In genomic region chr12:108857109-108857508, GRCm38 (mm10) we compare ENCODE assay signal across 26 mouse cellular contexts. TPM values are rescaled to one million over a fixed set of nuclear protein-coding genes. Genes with fewer than 3 reads are reported as not detected.
DNase-seq lines count a peak whose midpoint lies in the region; ATAC-seq and TF ChIP-seq lines count a peak whose summit lies in the region.
"Had no signal": no experiment of that assay in that cellular context is flagged by ENCODE, and none has a peak within 500 bp of the region (broad histone marks: within the 10 kb centered on the region; RNA-seq: fewer than 3 reads in every experiment).

No protein-coding gene starts in this region.

- no peak for DNase-seq in intestine, embryonic 14.5 days (ENCODE audit: low spot score)
- no peak for DNase-seq in liver
- DNase-seq: adrenal gland, adult 2 months; cerebellum, adult 8-10 months; cerebellum, postnatal 25 days; gastrocnemius, postnatal 36 days; heart, postnatal 36 days; thymus, adult 2 months; thymus, postnatal 36 days had no signal

- H3K27ac ChIP-seq in intestine, embryonic 14.5 days (ENCODE audit: low read depth), result peak overlapping the region; percentile 48
- no peak overlapping the region for H3K27ac ChIP-seq in intestine, postnatal 0 days (ENCODE audit: low read depth, low read length)
- H3K27ac ChIP-seq in liver, embryonic 16.5 days (ENCODE audit: low read length), result no peak overlapping the region
- H3K27ac ChIP-seq in intestine, embryonic 16.5 days (ENCODE audit: low read length), result peak overlapping the region; percentile 16; the same call in 1 of the 2 replicates
- peak overlapping the region; percentile 31; the same call in 1 of the 2 replicates for H3K27ac ChIP-seq in stomach, embryonic 16.5 days (ENCODE audit: low read length)
- no peak overlapping the region for H3K27ac ChIP-seq in forebrain, embryonic 15.5 days (replicated peaks)
- H3K27ac ChIP-seq in hindbrain, embryonic 16.5 days (ENCODE audit: low read depth, low read length), result no peak overlapping the region
- H3K27ac ChIP-seq: embryonic facial prominence, embryonic 12.5 days; forebrain, embryonic 10.5 days; layer of hippocampus, adult 2 months; limb, embryonic 13.5 days; midbrain, embryonic 12.5 days had no signal

- no peaks in the 10 kb centered on the region for H3K9me3 ChIP-seq in intestine, embryonic 14.5 days (ENCODE audit: control insufficient read depth, low read length)
- no peaks in the 10 kb centered on the region for H3K9me3 ChIP-seq in intestine, postnatal 0 days (ENCODE audit: control insufficient read depth)
- no peaks in the 10 kb centered on the region for H3K9me3 ChIP-seq in liver, embryonic 16.5 days (replicated peaks; ENCODE audit: control insufficient read depth, low read length)
- no peaks in the 10 kb centered on the region for H3K9me3 ChIP-seq in intestine, embryonic 16.5 days (ENCODE audit: control insufficient read depth, low read length)
- H3K9me3 ChIP-seq in stomach, embryonic 16.5 days (replicated peaks; ENCODE audit: control insufficient read depth, low read length), result no peaks in the 10 kb centered on the region
- H3K9me3 ChIP-seq in forebrain, embryonic 15.5 days, result no peaks in the 10 kb centered on the region
- no peaks in the 10 kb centered on the region for H3K9me3 ChIP-seq in hindbrain, embryonic 16.5 days (ENCODE audit: control insufficient read depth, low read length)
- H3K9me3 ChIP-seq: embryonic facial prominence, embryonic 12.5 days; forebrain, embryonic 10.5 days; hindbrain, embryonic 12.5 days; limb, embryonic 13.5 days; midbrain, embryonic 12.5 days had no signal

- no peak overlapping the region for H3K4me3 ChIP-seq in intestine, embryonic 14.5 days (ENCODE audit: low read depth, low read length)
- no peak overlapping the region for H3K4me3 ChIP-seq in intestine, postnatal 0 days (ENCODE audit: low read depth, low read length)
- H3K4me3 ChIP-seq in liver, embryonic 16.5 days (ENCODE audit: low read depth, low read length), result no peak overlapping the region
- H3K4me3 ChIP-seq in intestine, embryonic 16.5 days (ENCODE audit: low read length), result no peak overlapping the region
- H3K4me3 ChIP-seq in stomach, embryonic 16.5 days (replicated peaks; ENCODE audit: low read length), result no peak overlapping the region
- no peak overlapping the region for H3K4me3 ChIP-seq in forebrain, embryonic 15.5 days
- H3K4me3 ChIP-seq in hindbrain, embryonic 16.5 days (ENCODE audit: low read length), result no peak overlapping the region
- H3K4me3 ChIP-seq: embryonic facial prominence, embryonic 12.5 days; forebrain, embryonic 10.5 days; gastrocnemius, adult 2 months; hindbrain, embryonic 12.5 days; layer of hippocampus, adult 2 months; limb, embryonic 13.5 days; midbrain, embryonic 12.5 days had no signal

- H3K4me1 ChIP-seq in intestine, embryonic 14.5 days (replicated peaks; ENCODE audit: control insufficient read depth, insufficient read depth, low read length), result no peaks in the 10 kb centered on the region
- H3K4me1 ChIP-seq in intestine, postnatal 0 days (replicated peaks; ENCODE audit: control insufficient read depth, insufficient read depth, low read length), result no peaks in the 10 kb centered on the region
- H3K4me1 ChIP-seq in liver, embryonic 16.5 days (ENCODE audit: control insufficient read depth, low read depth, low read length), result no peaks in the 10 kb centered on the region; the same call in 1 of the 2 replicates
- H3K4me1 ChIP-seq in intestine, embryonic 16.5 days (ENCODE audit: control insufficient read depth, insufficient read depth, low read length), result 0 out of 2 replicates have a peak, but pooled peaks cover 3% of the 10 kb centered on the region
- peaks cover 10% of the 10 kb centered on the region; the same call in 1 of the 2 replicates for H3K4me1 ChIP-seq in stomach, embryonic 16.5 days (ENCODE audit: control insufficient read depth, insufficient read depth, low read length)
- no peaks in the 10 kb centered on the region for H3K4me1 ChIP-seq in forebrain, embryonic 15.5 days
- H3K4me1 ChIP-seq in hindbrain, embryonic 16.5 days (ENCODE audit: control insufficient read depth, insufficient read depth, low read depth, low read length), result no peaks in the 10 kb centered on the region
- H3K4me1 ChIP-seq: forebrain, embryonic 10.5 days; hindbrain, embryonic 12.5 days; limb, embryonic 13.5 days; midbrain, embryonic 12.5 days had no signal

- no peak overlapping the region for H3K9ac ChIP-seq in intestine, embryonic 14.5 days (ENCODE audit: low read length)
- no peak overlapping the region for H3K9ac ChIP-seq in intestine, postnatal 0 days (ENCODE audit: low read depth, low read length)
- no peak overlapping the region for H3K9ac ChIP-seq in liver, embryonic 16.5 days (ENCODE audit: low read depth, low read length)
- H3K9ac ChIP-seq in intestine, embryonic 16.5 days (ENCODE audit: low read depth, low read length), result no peak overlapping the region
- H3K9ac ChIP-seq in stomach, embryonic 16.5 days (ENCODE audit: low read length), result no peak overlapping the region
- H3K9ac ChIP-seq in forebrain, embryonic 15.5 days (replicated peaks), result no peak overlapping the region
- no peak overlapping the region for H3K9ac ChIP-seq in hindbrain, embryonic 16.5 days (ENCODE audit: low read depth, low read length)
- H3K9ac ChIP-seq: embryonic facial prominence, embryonic 12.5 days; hindbrain, embryonic 12.5 days; midbrain, embryonic 12.5 days had no signal

- no peaks in the 10 kb centered on the region for H3K27me3 ChIP-seq in intestine, embryonic 14.5 days (replicated peaks; ENCODE audit: control insufficient read depth, insufficient read depth, low read length)
- no peaks in the 10 kb centered on the region for H3K27me3 ChIP-seq in intestine, postnatal 0 days (replicated peaks; ENCODE audit: control insufficient read depth, insufficient read depth, low read length)
- H3K27me3 ChIP-seq in liver, embryonic 16.5 days (ENCODE audit: control insufficient read depth, insufficient read depth, low read depth, low read length), result no peaks in the 10 kb centered on the region
- no peaks in the 10 kb centered on the region for H3K27me3 ChIP-seq in intestine, embryonic 16.5 days (replicated peaks; ENCODE audit: control insufficient read depth, insufficient read depth, low read length)
- H3K27me3 ChIP-seq in stomach, embryonic 16.5 days (ENCODE audit: control insufficient read depth, insufficient read depth, low read length), result no peaks in the 10 kb centered on the region
- no peaks in the 10 kb centered on the region for H3K27me3 ChIP-seq in forebrain, embryonic 15.5 days
- no peaks in the 10 kb centered on the region for H3K27me3 ChIP-seq in hindbrain, embryonic 16.5 days (replicated peaks; ENCODE audit: control insufficient read depth, insufficient read depth, low read length)
- H3K27me3 ChIP-seq: CH12.LX; embryonic facial prominence, embryonic 12.5 days; hindbrain, embryonic 12.5 days; limb, embryonic 13.5 days; midbrain, embryonic 12.5 days had no signal

- WGBS in intestine, embryonic 14.5 days, result 88% methylated on average over 7 of the region's 7 CpGs
- 88% methylated on average over 7 of the region's 7 CpGs for WGBS in intestine, postnatal 0 days
- 78% methylated on average over 7 of the region's 7 CpGs for WGBS in liver, embryonic 16.5 days (ENCODE audit: insufficient replicate concordance)
- WGBS in intestine, embryonic 16.5 days, result 77% methylated on average over 7 of the region's 7 CpGs
- 86% methylated on average over 7 of the region's 7 CpGs for WGBS in stomach, embryonic 16.5 days
- WGBS in forebrain, embryonic 15.5 days, result 90% methylated on average over 7 of the region's 7 CpGs
- 88% methylated on average over 7 of the region's 7 CpGs for WGBS in hindbrain, embryonic 16.5 days

- no peak overlapping the region for H3K4me2 ChIP-seq in intestine, embryonic 14.5 days (ENCODE audit: low read length)
- no peak overlapping the region for H3K4me2 ChIP-seq in intestine, postnatal 0 days (replicated peaks; ENCODE audit: low read depth)
- H3K4me2 ChIP-seq in liver, embryonic 16.5 days (ENCODE audit: low read depth, low read length), result peak overlapping the region; percentile 53; the same call in 1 of the 2 replicates
- no peak overlapping the region for H3K4me2 ChIP-seq in intestine, embryonic 16.5 days (ENCODE audit: low read depth, low read length)
- no peak overlapping the region; the same call in 1 of the 2 replicates for H3K4me2 ChIP-seq in stomach, embryonic 16.5 days (ENCODE audit: low read depth, low read length)
- no peak overlapping the region for H3K4me2 ChIP-seq in forebrain, embryonic 15.5 days (replicated peaks)
- H3K4me2 ChIP-seq in hindbrain, embryonic 16.5 days (ENCODE audit: low read length), result no peak overlapping the region
- H3K4me2 ChIP-seq: embryonic facial prominence, embryonic 12.5 days; heart, embryonic 11.5 days; hindbrain, embryonic 12.5 days; limb, embryonic 13.5 days; midbrain, embryonic 12.5 days had no signal

- ATAC-seq in intestine, embryonic 14.5 days (replicated peaks; ENCODE audit: low FRiP score, low TSS enrichment, low read depth), result no peak
- ATAC-seq in intestine, postnatal 0 days, result no peak
- no peak for ATAC-seq in liver, embryonic 16.5 days (ENCODE audit: low read depth)
- no peak for ATAC-seq in intestine, embryonic 16.5 days
- no peak for ATAC-seq in stomach, embryonic 16.5 days (ENCODE audit: insufficient read depth, low FRiP score)
- no peak for ATAC-seq in forebrain, embryonic 15.5 days (replicated peaks)
- no peak for ATAC-seq in hindbrain, embryonic 16.5 days
- ATAC-seq: activated CD4-positive, CD25-positive, alpha-beta regulatory T cell, adult 4 months; forebrain, embryonic 16.5 days had no signal

- peaks cover 35% of the 10 kb centered on the region for H3K36me3 ChIP-seq in intestine, embryonic 14.5 days (ENCODE audit: control insufficient read depth, insufficient read depth, low read length)
- peaks cover 21% of the 10 kb centered on the region for H3K36me3 ChIP-seq in intestine, postnatal 0 days (ENCODE audit: control insufficient read depth, insufficient read depth)
- no peaks in the 10 kb centered on the region for H3K36me3 ChIP-seq in liver, embryonic 16.5 days (ENCODE audit: control insufficient read depth, insufficient read depth)
- peaks cover 6% of the 10 kb centered on the region; the same call in 1 of the 2 replicates for H3K36me3 ChIP-seq in intestine, embryonic 16.5 days (ENCODE audit: control insufficient read depth, insufficient read depth, low read length)
- H3K36me3 ChIP-seq in stomach, embryonic 16.5 days (ENCODE audit: control insufficient read depth, insufficient read depth, low read length), result 0 out of 2 replicates have a peak, but pooled peaks cover under 1% of the 10 kb centered on the region
- peaks cover 19% of the 10 kb centered on the region for H3K36me3 ChIP-seq in forebrain, embryonic 15.5 days
- peaks cover 8% of the 10 kb centered on the region for H3K36me3 ChIP-seq in hindbrain, embryonic 16.5 days (ENCODE audit: control insufficient read depth, insufficient read depth, low read length)

- TF ChIP-seq CTCF in intestine, postnatal 0 days (IDR thresholded peaks at IDR 0.05; ENCODE audit: low read depth), result no peak

RNA-seq across cellular contexts. Expression of gene Slc25a47, which starts 21.3 kb away (rescaled TPM):
- polyA plus RNA-seq in intestine, embryonic 14.5 days (2014; fragmentation: Nextera tagmentation; extraction: Ambion mirVana), result 11.0 and 12.4 TPM in 2 replicates
- 4.7 and 5.1 TPM in 2 replicates for polyA plus RNA-seq in intestine, postnatal 0 days (2015; fragmentation: Nextera tagmentation; extraction: Ambion mirVana)
- polyA plus RNA-seq in liver, embryonic 16.5 days (2015; fragmentation: Nextera tagmentation; extraction: Ambion mirVana), result 25.4 and 32.5 TPM in 2 replicates
- polyA plus RNA-seq in intestine, embryonic 16.5 days (2015; fragmentation: Nextera tagmentation; extraction: Ambion mirVana), result 9.1 and 9.2 TPM in 2 replicates
- 10.0 TPM in 2 replicates for polyA plus RNA-seq in stomach, embryonic 16.5 days (2015; fragmentation: Nextera tagmentation; extraction: Ambion mirVana)
- 14.4 and 14.7 TPM in 2 replicates for polyA plus RNA-seq in forebrain, embryonic 15.5 days (2015; fragmentation: Nextera tagmentation; extraction: Ambion mirVana)
- 6.4 and 7.3 TPM in 2 replicates for polyA plus RNA-seq in hindbrain, embryonic 16.5 days (2015; fragmentation: Nextera tagmentation; extraction: Ambion mirVana)

RNA-seq across cellular contexts. Expression of gene Slc25a29, which starts 21.4 kb away (rescaled TPM):
- polyA plus RNA-seq in intestine, embryonic 14.5 days (2014; fragmentation: Nextera tagmentation; extraction: Ambion mirVana), result 6.0 and 7.1 TPM in 2 replicates
- polyA plus RNA-seq in intestine, postnatal 0 days (2015; fragmentation: Nextera tagmentation; extraction: Ambion mirVana), result 1.8 and 1.9 TPM in 2 replicates
- polyA plus RNA-seq in liver, embryonic 16.5 days (2015; fragmentation: Nextera tagmentation; extraction: Ambion mirVana), result 1.7 TPM in 2 replicates
- polyA plus RNA-seq in intestine, embryonic 16.5 days (2015; fragmentation: Nextera tagmentation; extraction: Ambion mirVana), result 4.6 and 5.8 TPM in 2 replicates
- 6.8 and 8.2 TPM in 2 replicates for polyA plus RNA-seq in stomach, embryonic 16.5 days (2015; fragmentation: Nextera tagmentation; extraction: Ambion mirVana)
- polyA plus RNA-seq in forebrain, embryonic 15.5 days (2015; fragmentation: Nextera tagmentation; extraction: Ambion mirVana), result 29.2 and 29.7 TPM in 2 replicates
- 18.2 and 19.6 TPM in 2 replicates for polyA plus RNA-seq in hindbrain, embryonic 16.5 days (2015; fragmentation: Nextera tagmentation; extraction: Ambion mirVana)

RNA-seq across cellular contexts. Expression of gene Wdr25, which starts 36.3 kb away (rescaled TPM):
- 3.8 and 4.9 TPM in 2 replicates for polyA plus RNA-seq in intestine, embryonic 14.5 days (2014; fragmentation: Nextera tagmentation; extraction: Ambion mirVana)
- 2.7 and 2.9 TPM in 2 replicates for polyA plus RNA-seq in intestine, postnatal 0 days (2015; fragmentation: Nextera tagmentation; extraction: Ambion mirVana)
- 1.3 and 3.1 TPM in 2 replicates for polyA plus RNA-seq in liver, embryonic 16.5 days (2015; fragmentation: Nextera tagmentation; extraction: Ambion mirVana)
- 6.9 TPM in 2 replicates for polyA plus RNA-seq in intestine, embryonic 16.5 days (2015; fragmentation: Nextera tagmentation; extraction: Ambion mirVana)
- polyA plus RNA-seq in stomach, embryonic 16.5 days (2015; fragmentation: Nextera tagmentation; extraction: Ambion mirVana), result 7.3 and 7.6 TPM in 2 replicates
- 6.4 and 9.5 TPM in 2 replicates for polyA plus RNA-seq in forebrain, embryonic 15.5 days (2015; fragmentation: Nextera tagmentation; extraction: Ambion mirVana)
- 5.0 and 6.0 TPM in 2 replicates for polyA plus RNA-seq in hindbrain, embryonic 16.5 days (2015; fragmentation: Nextera tagmentation; extraction: Ambion mirVana)

RNA-seq across cellular contexts. Expression of gene Wars, which starts 36.9 kb away (rescaled TPM):
- polyA plus RNA-seq in intestine, embryonic 14.5 days (2014; fragmentation: Nextera tagmentation; extraction: Ambion mirVana), result 93.0 and 94.1 TPM in 2 replicates
- 34.5 and 36.5 TPM in 2 replicates for polyA plus RNA-seq in intestine, postnatal 0 days (2015; fragmentation: Nextera tagmentation; extraction: Ambion mirVana)
- 22.8 and 25.7 TPM in 2 replicates for polyA plus RNA-seq in liver, embryonic 16.5 days (2015; fragmentation: Nextera tagmentation; extraction: Ambion mirVana)
- 79.9 and 82.8 TPM in 2 replicates for polyA plus RNA-seq in intestine, embryonic 16.5 days (2015; fragmentation: Nextera tagmentation; extraction: Ambion mirVana)
- 90.5 and 102 TPM in 2 replicates for polyA plus RNA-seq in stomach, embryonic 16.5 days (2015; fragmentation: Nextera tagmentation; extraction: Ambion mirVana)
- polyA plus RNA-seq in forebrain, embryonic 15.5 days (2015; fragmentation: Nextera tagmentation; extraction: Ambion mirVana), result 104 and 107 TPM in 2 replicates
- polyA plus RNA-seq in hindbrain, embryonic 16.5 days (2015; fragmentation: Nextera tagmentation; extraction: Ambion mirVana), result 108 and 115 TPM in 2 replicates

Comparison
In these comparisons a context has a peak if more than half of its experiments do, and no peak if none do; other contexts are left out.
1. H3K27ac ChIP-seq: peak in intestine, embryonic 14.5 days (single experiment), intestine, embryonic 16.5 days (single experiment) and stomach, embryonic 16.5 days (single experiment); none in intestine, postnatal 0 days (single experiment), liver, embryonic 16.5 days (single experiment), forebrain, embryonic 15.5 days (single experiment) and hindbrain, embryonic 16.5 days (single experiment).